Mouse (Mus musculus) ES-Bruce4 (cell line): ENCODE data around the gene Ddah2. TPM values are rescaled to one million over a fixed set of nuclear protein-coding genes. Genes with fewer than 3 reads are reported as not detected.

Experiments
- H3K27ac ChIP-seq: 2 replicates; pipeline ENCODE4 v1.5.1; 2012; ENCODE audit warnings: low read length, inconsistent platforms; ENCODE audit not compliant: insufficient read depth
- H3K27me3 ChIP-seq: 2 replicates; pipeline ENCODE4 v1.6.1; 2012; ENCODE audit warnings: mild to moderate bottlenecking, low read length, inconsistent platforms; ENCODE audit not compliant: control insufficient read depth, poor library complexity, insufficient read depth, severe bottlenecking
- H3K36me3 ChIP-seq: 2 replicates; pipeline ENCODE4 v1.6.1; 2012; ENCODE audit warnings: inconsistent platforms, mild to moderate bottlenecking, low read length, moderate library complexity; ENCODE audit not compliant: control insufficient read depth, poor library complexity, insufficient read depth, severe bottlenecking
- H3K4me1 ChIP-seq: one replicate; pipeline ENCODE4 v1.8.1; 2011; ENCODE audit warnings: low read length; ENCODE audit not compliant: control insufficient read depth, insufficient read depth
- H3K4me3 ChIP-seq: 2 replicates; pipeline ENCODE4 v1.5.1; 2011; ENCODE audit warnings: low read depth, mild to moderate bottlenecking, low read length
- H3K9ac ChIP-seq: 2 replicates; pipeline ENCODE4 v1.6.1; 2012; ENCODE audit warnings: low read depth, mild to moderate bottlenecking, inconsistent platforms; ENCODE audit not compliant: poor library complexity, severe bottlenecking
- H3K9me3 ChIP-seq: replicated peaks from 2 replicates; pipeline ENCODE4 v1.6.1; 2012; ENCODE audit warnings: mild to moderate bottlenecking, low read length, inconsistent platforms; ENCODE audit not compliant: control insufficient read depth, poor library complexity, insufficient read depth, severe bottlenecking
- CTCF ChIP-seq: IDR thresholded peaks from one replicate; pipeline ENCODE4 v1.8.1; 2011; ENCODE audit warnings: low read depth, low read length
- EP300 ChIP-seq: IDR thresholded peaks from 2 replicates; pipeline ENCODE4 v1.6.1; 2011; ENCODE audit warnings: low read depth, low read length; ENCODE audit not compliant: insufficient read depth
- POLR2A ChIP-seq: IDR thresholded peaks from one replicate; pipeline ENCODE4 v1.8.1; 2011; ENCODE audit warnings: low read length; ENCODE audit not compliant: insufficient read depth
- polyA plus RNA-seq: library from polyadenylated mRNA; stranded (reverse); fragments of >200 nt; gene quantifications from 2 replicates; pipeline ENCODE4 v1.2.4, GENCODE M21; 2011; ENCODE audit warnings: low read depth; ENCODE audit not compliant: missing spikeins, insufficient read depth, insufficient read length

Gene Ddah2
- polyA plus RNA-seq, 1 experiment = 92.5 TPM

GRCm38 (mm10) chr17:35096597-35096996 lies 37.8 kb downstream of the Ddah2 start:
- Histone ChIP-seq H3K4me1 (no peaks in the 10 kb centered on the region), H3K4me3 (no peak overlapping the region), H3K36me3 (no peaks in the 10 kb centered on the region), H3K9ac (no peak overlapping the region), H3K27me3 (no peaks in the 10 kb centered on the region), H3K9me3 (no peaks in the 10 kb centered on the region), H3K27ac (no peak overlapping the region)
- no peak for TF ChIP-seq CTCF
- TF ChIP-seq POLR2A = no peak
- no peak for TF ChIP-seq EP300

GRCm38 (mm10) chr17:35097164-35097655 lies 38.4 kb downstream of the Ddah2 start:
- Histone ChIP-seq H3K9me3 (no peaks in the 10 kb centered on the region), H3K4me3 (no peak overlapping the region), H3K27ac (no peak overlapping the region), H3K27me3 (no peaks in the 10 kb centered on the region), H3K9ac (no peak overlapping the region), H3K4me1 (no peaks in the 10 kb centered on the region), H3K36me3 (no peaks in the 10 kb centered on the region)
- TF ChIP-seq CTCF = no peak
- no peak for TF ChIP-seq EP300
- TF ChIP-seq POLR2A = no peak

GRCm38 (mm10) chr17:35100196-35100765 lies 41.4 kb downstream of the Ddah2 start:
- H3K27ac ChIP-seq = no peak overlapping the region
- H3K36me3 ChIP-seq = no peaks in the 10 kb centered on the region
- no peak overlapping the region for H3K9ac ChIP-seq
- H3K4me1 ChIP-seq = no peaks in the 10 kb centered on the region
- TF ChIP-seq POLR2A (no peak), CTCF (no peak), EP300 (no peak)
- no peaks in the 10 kb centered on the region for H3K9me3 ChIP-seq
- no peak overlapping the region for H3K4me3 ChIP-seq
- H3K27me3 ChIP-seq = no peaks in the 10 kb centered on the region

GRCm38 (mm10) chr17:35101161-35101560 lies 42.3 kb downstream of the Ddah2 start:
- no peak overlapping the region for H3K9ac ChIP-seq
- H3K27me3 ChIP-seq = no peaks in the 10 kb centered on the region
- no peaks in the 10 kb centered on the region for H3K36me3 ChIP-seq
- no peaks in the 10 kb centered on the region for H3K9me3 ChIP-seq
- H3K27ac ChIP-seq = no peak overlapping the region
- no peak for TF ChIP-seq POLR2A
- no peak for TF ChIP-seq CTCF
- TF ChIP-seq EP300 = no peak
- no peak overlapping the region for H3K4me3 ChIP-seq
- H3K4me1 ChIP-seq = no peaks in the 10 kb centered on the region

GRCm38 (mm10) chr17:35102299-35102698 lies 43.5 kb downstream of the Ddah2 start:
- Histone ChIP-seq H3K27me3 (no peaks in the 10 kb centered on the region), H3K4me1 (no peaks in the 10 kb centered on the region), H3K9ac (no peak overlapping the region), H3K27ac (no peak overlapping the region), H3K9me3 (no peaks in the 10 kb centered on the region), H3K4me3 (no peak overlapping the region), H3K36me3 (no peaks in the 10 kb centered on the region)
- no peak for TF ChIP-seq EP300

- Histone ChIP-seq H3K9ac (no peak overlapping the region), H3K4me1 (no peaks in the 10 kb centered on the region), H3K27me3 (no peaks in the 10 kb centered on the region), H3K9me3 (no peaks in the 10 kb centered on the region), H3K27ac (no peak overlapping the region), H3K36me3 (no peaks in the 10 kb centered on the region), H3K4me3 (no peak overlapping the region)
- no peak for TF ChIP-seq POLR2A
- no peak for TF ChIP-seq EP300
- no peak for TF ChIP-seq CTCF
These were observed 44.4 kb downstream of the Ddah2 start for GRCm38 (mm10) chr17:35103221-35103690.
